Mouse (Mus musculus): ENCODE results near the gene Pde8a. TPM values are rescaled to one million over a fixed set of nuclear protein-coding genes. Genes with fewer than 3 reads are reported as not detected.

The Pde8a gene
- polyA plus RNA-seq, 1 experiment from 2014 or later, result 4.2 TPM

GRCm38 (mm10) chr7:81327661-81328060 lies 114.3 kb downstream of the Pde8a start:
- WGBS, result 84% methylated on average over 10 of the region's 10 CpGs
- no peak overlapping the region for H3K27ac ChIP-seq
- ATAC-seq (ENCODE audit: low FRiP score), result no peak

GRCm38 (mm10) chr7:81330767-81331166 lies 117.4 kb downstream of the Pde8a start:
- 22% methylated on average over 3 of the region's 3 CpGs for WGBS
- H3K9me3 ChIP-seq (replicated peaks), result no peaks in the 10 kb centered on the region
- peaks cover 4% of the 10 kb centered on the region for H3K4me1 ChIP-seq
- peaks cover 12% of the 10 kb centered on the region; the same call in 1 of the 2 replicates for H3K36me3 ChIP-seq
- no peak overlapping the region for H3K27ac ChIP-seq
- ATAC-seq (ENCODE audit: low FRiP score), result no peak
- no peaks in the 10 kb centered on the region for H3K27me3 ChIP-seq
- H3K4me2 ChIP-seq (replicated peaks), result no peak overlapping the region
- no peak overlapping the region for H3K4me3 ChIP-seq
- no peak overlapping the region for H3K9ac ChIP-seq

More at GRCm38 (mm10) chr7:81327661-81328060, 114.3 kb downstream of the Pde8a start:
- no peak overlapping the region for H3K9ac ChIP-seq
- no peak overlapping the region for H3K4me2 ChIP-seq (replicated peaks)
- H3K9me3 ChIP-seq (replicated peaks), result no peaks in the 10 kb centered on the region
- H3K36me3 ChIP-seq, result peaks cover 4% of the 10 kb centered on the region; the same call in 1 of the 2 replicates
- no peaks in the 10 kb centered on the region for H3K27me3 ChIP-seq
- no peak overlapping the region for H3K4me3 ChIP-seq
- H3K4me1 ChIP-seq, result 0 out of 2 replicates have a peak, but pooled peaks cover 2% of the 10 kb centered on the region

DNA sequence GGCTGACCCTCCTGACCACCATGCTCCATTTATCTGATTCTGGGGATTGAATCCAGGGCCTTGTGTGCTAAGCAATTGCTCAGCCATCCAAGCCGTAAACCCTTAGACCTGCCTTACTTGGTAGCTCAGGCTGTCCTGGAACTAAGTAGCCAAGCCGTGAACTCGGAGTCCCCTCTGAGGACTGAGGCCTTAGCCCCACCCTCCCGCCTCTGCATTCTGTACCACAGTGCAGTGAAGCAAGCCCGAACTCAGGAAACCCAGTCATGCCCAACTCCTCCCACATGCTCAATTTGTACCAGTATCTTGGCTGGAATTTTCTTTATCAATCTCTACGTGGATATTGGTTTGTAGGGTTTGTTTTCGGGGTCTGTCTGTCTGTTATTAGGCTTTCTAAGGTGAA lies 118.5 kb downstream of the Pde8a start:
- H3K9ac ChIP-seq, result no peak overlapping the region
- no peak overlapping the region for H3K4me3 ChIP-seq
- H3K27me3 ChIP-seq, result no peaks in the 10 kb centered on the region
- H3K36me3 ChIP-seq, result peaks cover 12% of the 10 kb centered on the region; the same call in 1 of the 2 replicates
- no peaks in the 10 kb centered on the region for H3K9me3 ChIP-seq (replicated peaks)
- no peak for ATAC-seq (ENCODE audit: low FRiP score)
- WGBS, result 88% methylated on average over 7 of the region's 7 CpGs
- peaks cover 11% of the 10 kb centered on the region for H3K4me1 ChIP-seq
- H3K27ac ChIP-seq, result no peak overlapping the region
- no peak overlapping the region for H3K4me2 ChIP-seq (replicated peaks)

- Histone ChIP-seq H3K27me3 (no peaks in the 10 kb centered on the region), H3K4me3 (no peak overlapping the region), H3K27ac (peak overlapping the region; percentile 79), H3K4me1 (peaks cover 11% of the 10 kb centered on the region), H3K9ac (peak overlapping the region; percentile 29; the same call in 1 of the 2 replicates), H3K36me3 (peaks cover 37% of the 10 kb centered on the region), H3K4me2 (replicated peaks) (0 out of 2 replicates have a peak overlapping the region, but pooled peaks have one; percentile 11), H3K9me3 (replicated peaks) (no peaks in the 10 kb centered on the region)
- ATAC-seq (ENCODE audit: low FRiP score), result peak; percentile 49; the same call in 1 of the 2 replicates
- 49% methylated on average over 18 of the region's 18 CpGs for WGBS
Observed at GRCm38 (mm10) chr7:81335705-81336431, 122.5 kb downstream of the Pde8a start.

DNA sequence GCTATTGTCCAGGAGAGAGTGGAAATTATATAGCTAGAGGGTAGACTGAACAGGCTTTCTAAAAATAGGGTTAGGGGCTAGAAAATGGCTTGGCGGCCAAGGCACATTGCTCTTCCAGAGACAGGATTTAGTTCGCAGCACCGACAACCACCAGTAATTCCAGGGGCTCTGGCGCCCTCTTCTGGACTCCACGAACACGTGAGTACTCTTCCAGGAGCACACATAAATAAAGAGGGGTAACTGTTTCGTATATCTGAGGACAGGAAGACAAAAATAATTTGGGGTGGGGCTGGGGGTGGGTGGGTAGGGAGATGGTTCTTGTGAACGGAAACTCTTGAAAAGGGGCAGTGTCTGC lies 123.0 kb downstream of the Pde8a start:
- Histone ChIP-seq H3K27me3 (no peaks in the 10 kb centered on the region), H3K36me3 (peaks cover 43% of the 10 kb centered on the region)

DNA sequence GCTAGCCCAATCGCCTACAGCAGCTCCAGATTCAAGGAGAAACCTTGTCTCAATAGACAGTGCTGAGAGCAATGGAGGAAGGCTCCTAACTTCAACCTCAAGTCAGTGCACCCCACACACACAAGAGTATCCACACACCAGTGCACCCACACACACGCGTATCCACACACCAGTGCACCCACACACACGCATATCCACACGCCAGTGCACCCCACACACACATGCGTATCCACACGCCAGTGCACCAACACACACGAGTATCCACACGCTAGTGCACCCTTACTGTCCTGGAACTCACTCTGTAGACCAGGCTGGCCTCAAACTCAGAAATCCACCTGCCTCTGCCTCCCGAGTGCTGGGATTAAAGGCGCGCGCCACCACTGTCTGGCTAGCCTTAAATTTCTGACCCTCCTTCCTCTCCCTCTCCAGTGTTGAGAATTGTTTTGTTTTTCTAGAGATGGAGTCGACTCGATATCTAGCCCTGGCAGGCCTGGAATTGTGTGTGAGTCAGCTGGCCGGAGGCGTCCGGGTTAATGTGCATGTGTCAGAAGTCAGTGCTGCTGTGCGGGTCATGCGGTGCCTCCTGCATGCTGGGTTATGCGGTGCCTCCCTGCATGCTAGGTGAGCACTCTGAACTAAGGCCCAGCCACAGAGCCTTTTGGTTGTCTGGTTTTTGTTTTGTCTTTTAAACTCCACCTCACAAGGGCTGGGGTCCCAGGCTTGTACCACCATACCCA lies 124.6 kb downstream of the Pde8a start:
- ATAC-seq (ENCODE audit: low FRiP score), result no peak
- Histone ChIP-seq H3K4me1 (peaks cover 18% of the 10 kb centered on the region), H3K27me3 (no peaks in the 10 kb centered on the region), H3K4me3 (no peak overlapping the region), H3K9me3 (replicated peaks) (no peaks in the 10 kb centered on the region), H3K9ac (no peak overlapping the region), H3K36me3 (peaks cover 51% of the 10 kb centered on the region), H3K27ac (no peak overlapping the region), H3K4me2 (replicated peaks) (no peak overlapping the region)
- WGBS, result 97% methylated on average over 21 of the region's 21 CpGs

More for the DNA sequence above, 123.0 kb downstream of the Pde8a start:
- 0 out of 2 replicates have a peak overlapping the region, but pooled peaks have one; percentile 11 for H3K4me2 ChIP-seq (replicated peaks)
- 37% methylated on average over 8 of the region's 8 CpGs for WGBS
- H3K9me3 ChIP-seq (replicated peaks), result no peaks in the 10 kb centered on the region
- H3K4me3 ChIP-seq, result no peak overlapping the region
- ATAC-seq (ENCODE audit: low FRiP score), result no peak
- H3K27ac ChIP-seq, result peak overlapping the region; percentile 79
- no peak overlapping the region for H3K9ac ChIP-seq
- peaks cover 11% of the 10 kb centered on the region for H3K4me1 ChIP-seq

- no peaks in the 10 kb centered on the region for H3K27me3 ChIP-seq
- H3K9me3 ChIP-seq (replicated peaks), result no peaks in the 10 kb centered on the region
- no peak overlapping the region for H3K4me3 ChIP-seq
- peaks cover 23% of the 10 kb centered on the region for H3K4me1 ChIP-seq
- WGBS, result 91% methylated on average over 3 of the region's 3 CpGs
- no peak for ATAC-seq (ENCODE audit: low FRiP score)
- no peak overlapping the region for H3K9ac ChIP-seq
- H3K36me3 ChIP-seq, result peaks cover 55% of the 10 kb centered on the region
- no peak overlapping the region for H3K27ac ChIP-seq
- H3K4me2 ChIP-seq (replicated peaks), result no peak overlapping the region
Observed at GRCm38 (mm10) chr7:81338522-81338873, 125.1 kb downstream of the Pde8a start.

DNA sequence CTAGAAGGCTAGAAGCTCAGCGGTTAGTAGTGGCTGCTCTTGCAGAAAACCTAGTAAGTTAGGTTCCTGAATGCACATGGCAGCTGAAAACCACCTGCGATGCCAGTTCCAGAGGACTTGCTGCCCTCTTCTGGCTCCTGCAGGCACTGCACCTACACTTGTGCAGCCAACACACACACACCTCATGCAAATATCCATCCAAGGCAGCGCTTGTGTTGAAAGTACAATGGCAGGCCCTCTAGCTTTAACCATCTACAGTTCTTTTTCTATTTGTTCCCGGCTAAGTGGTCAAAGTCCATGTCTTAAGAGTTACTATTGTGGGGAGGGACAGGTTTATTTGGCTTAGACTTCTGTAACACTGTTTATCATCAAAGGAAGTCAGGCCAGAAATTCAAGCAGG lies 126.4 kb downstream of the Pde8a start:
- no peak for ATAC-seq (ENCODE audit: low FRiP score)
- Histone ChIP-seq H3K27me3 (no peaks in the 10 kb centered on the region), H3K4me1 (peaks cover 31% of the 10 kb centered on the region), H3K9ac (no peak overlapping the region), H3K36me3 (peaks cover 59% of the 10 kb centered on the region), H3K27ac (no peak overlapping the region), H3K9me3 (replicated peaks) (no peaks in the 10 kb centered on the region), H3K4me3 (no peak overlapping the region), H3K4me2 (replicated peaks) (no peak overlapping the region)
- 84% methylated on average over 4 of the region's 4 CpGs for WGBS

DNA sequence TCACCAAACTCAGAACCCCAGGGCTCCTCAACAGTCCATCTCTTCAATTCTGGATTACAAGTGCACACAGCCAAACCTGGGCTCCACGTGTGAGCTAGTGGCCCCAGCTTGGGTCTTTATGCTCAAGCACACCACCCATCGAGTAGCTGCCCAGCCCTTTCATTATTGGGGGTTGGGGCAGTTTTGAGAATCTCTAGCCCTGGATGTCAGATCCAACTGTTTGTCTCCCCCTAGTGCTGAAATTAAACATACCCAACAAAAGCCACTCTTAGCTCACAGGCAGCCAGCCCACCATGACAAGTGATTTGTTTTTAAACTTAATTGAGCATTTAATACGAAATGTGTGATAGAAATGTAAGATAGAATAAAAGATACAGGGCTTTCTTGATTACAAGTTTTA lies 128.2 kb downstream of the Pde8a start:
- WGBS, result 55% methylated on average over 3 of the region's 3 CpGs
- peaks cover 20% of the 10 kb centered on the region for H3K4me1 ChIP-seq
- no peak overlapping the region for H3K27ac ChIP-seq
- H3K27me3 ChIP-seq, result no peaks in the 10 kb centered on the region
- ATAC-seq (ENCODE audit: low FRiP score), result no peak
- H3K4me2 ChIP-seq (replicated peaks), result no peak overlapping the region
- no peak overlapping the region for H3K4me3 ChIP-seq
- no peak overlapping the region for H3K9ac ChIP-seq
- H3K36me3 ChIP-seq, result peaks cover 56% of the 10 kb centered on the region
- H3K9me3 ChIP-seq (replicated peaks), result no peaks in the 10 kb centered on the region

DNA sequence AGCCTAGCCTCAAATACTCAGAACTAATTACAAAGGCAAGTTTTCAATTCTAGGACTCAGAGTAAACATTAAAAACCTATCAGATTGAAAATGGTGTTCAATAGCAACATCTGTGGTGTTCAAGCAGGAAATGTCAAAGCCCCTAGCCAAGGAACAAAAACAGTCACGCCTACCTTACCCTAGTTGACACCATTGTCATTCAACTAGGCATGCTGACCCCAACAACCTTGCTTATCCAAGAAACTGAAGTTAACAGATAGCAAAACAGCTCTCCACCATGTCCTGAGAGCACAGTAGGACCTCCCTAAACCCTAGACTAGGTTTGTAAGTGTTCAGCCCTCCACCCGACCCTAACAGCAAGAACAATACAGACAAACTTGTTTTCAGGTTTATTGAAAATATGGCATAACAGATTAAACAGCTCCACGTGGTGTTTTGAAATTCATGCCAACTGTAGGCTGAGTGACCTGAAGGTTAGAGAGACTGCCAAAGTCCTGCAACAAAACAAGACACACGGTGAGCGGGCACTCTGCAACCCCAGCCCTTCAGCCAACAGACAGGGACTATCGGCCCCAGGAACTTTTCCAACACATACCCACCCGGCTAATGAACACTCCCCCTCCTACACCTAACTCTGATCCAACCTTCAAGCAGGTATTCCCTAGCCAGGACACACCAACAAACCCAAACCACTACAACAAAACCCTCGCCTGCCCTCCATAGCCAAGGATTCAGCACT lies 129.1 kb downstream of the Pde8a start:
- no peaks in the 10 kb centered on the region for H3K9me3 ChIP-seq (replicated peaks)
- peaks cover 56% of the 10 kb centered on the region for H3K36me3 ChIP-seq
- peak overlapping the region; percentile 89 for H3K4me3 ChIP-seq
- no peak overlapping the region for H3K27ac ChIP-seq
- H3K4me1 ChIP-seq, result peaks cover 20% of the 10 kb centered on the region
- H3K4me2 ChIP-seq (replicated peaks), result peak overlapping the region; percentile 90; the same call in 1 of the 2 replicates
- 76% methylated on average over 8 of the region's 8 CpGs for WGBS
- no peak for ATAC-seq (ENCODE audit: low FRiP score)
- H3K9ac ChIP-seq, result peak overlapping the region; percentile 99
- H3K27me3 ChIP-seq, result no peaks in the 10 kb centered on the region

DNA sequence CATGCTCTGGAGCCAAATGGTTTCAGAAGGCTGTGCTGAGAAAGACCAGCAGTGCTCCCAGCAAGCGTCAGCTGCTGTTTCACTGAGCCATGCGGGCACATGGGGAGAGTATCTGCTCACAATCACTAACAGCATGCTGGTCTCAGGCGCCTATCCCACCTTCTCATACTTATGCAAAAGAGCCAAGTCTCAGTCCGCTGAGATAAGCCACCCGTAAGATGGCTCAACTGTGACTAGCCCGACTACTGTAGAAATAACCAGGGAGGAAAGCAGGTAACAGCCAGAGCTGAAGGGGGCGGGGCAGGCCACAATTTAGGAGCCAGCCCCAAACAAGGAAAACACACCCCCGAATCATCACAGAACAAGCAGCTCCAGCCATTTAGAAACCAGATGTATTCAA lies 129.9 kb downstream of the Pde8a start:
- no peak for ATAC-seq (ENCODE audit: low FRiP score)
- H3K27me3 ChIP-seq, result no peaks in the 10 kb centered on the region
- peaks cover 20% of the 10 kb centered on the region for H3K4me1 ChIP-seq
- H3K36me3 ChIP-seq, result peaks cover 54% of the 10 kb centered on the region
- H3K27ac ChIP-seq, result no peak overlapping the region
- WGBS, result 44% methylated on average over 8 of the region's 8 CpGs
- peak overlapping the region; percentile 90 for H3K4me2 ChIP-seq (replicated peaks)
- no peaks in the 10 kb centered on the region for H3K9me3 ChIP-seq (replicated peaks)
- H3K9ac ChIP-seq, result peak overlapping the region; percentile 99
- H3K4me3 ChIP-seq, result peak overlapping the region; percentile 89

- Histone ChIP-seq H3K36me3 (peaks cover 49% of the 10 kb centered on the region), H3K27me3 (no peaks in the 10 kb centered on the region), H3K9ac (peak overlapping the region; percentile 99), H3K27ac (no peak overlapping the region), H3K4me2 (replicated peaks) (peak overlapping the region; percentile 90), H3K9me3 (replicated peaks) (no peaks in the 10 kb centered on the region), H3K4me1 (peaks cover 20% of the 10 kb centered on the region), H3K4me3 (peak overlapping the region; percentile 89)
- no peak for ATAC-seq (ENCODE audit: low FRiP score)
- 10% methylated on average over 10 of the region's 10 CpGs for WGBS
Observed at GRCm38 (mm10) chr7:81343831-81344230, 130.4 kb downstream of the Pde8a start.

All from hindbrain, embryonic 12.5 days (tissue).